Mouse (Mus musculus) 3134 (cell line): ENCODE measurements at regions not wholly inside any gene's neighbourhood (a gene's known extent, or its start where the extent isn't known, plus 50 kb on each side); places are given as distances from the start of the nearest gene placed in this dataset.
A peak's percentile ranks its signal among the peaks of the same experiment; 100 is the strongest.

Source experiments
- DNase-seq: peaks from one replicate; pipeline ENCODE4 v3.0.0-alpha.2; 2011; ENCODE audit warnings: low spot score; ENCODE audit not compliant: insufficient read length; ENCODE audit errors: extremely low read depth

DNA sequence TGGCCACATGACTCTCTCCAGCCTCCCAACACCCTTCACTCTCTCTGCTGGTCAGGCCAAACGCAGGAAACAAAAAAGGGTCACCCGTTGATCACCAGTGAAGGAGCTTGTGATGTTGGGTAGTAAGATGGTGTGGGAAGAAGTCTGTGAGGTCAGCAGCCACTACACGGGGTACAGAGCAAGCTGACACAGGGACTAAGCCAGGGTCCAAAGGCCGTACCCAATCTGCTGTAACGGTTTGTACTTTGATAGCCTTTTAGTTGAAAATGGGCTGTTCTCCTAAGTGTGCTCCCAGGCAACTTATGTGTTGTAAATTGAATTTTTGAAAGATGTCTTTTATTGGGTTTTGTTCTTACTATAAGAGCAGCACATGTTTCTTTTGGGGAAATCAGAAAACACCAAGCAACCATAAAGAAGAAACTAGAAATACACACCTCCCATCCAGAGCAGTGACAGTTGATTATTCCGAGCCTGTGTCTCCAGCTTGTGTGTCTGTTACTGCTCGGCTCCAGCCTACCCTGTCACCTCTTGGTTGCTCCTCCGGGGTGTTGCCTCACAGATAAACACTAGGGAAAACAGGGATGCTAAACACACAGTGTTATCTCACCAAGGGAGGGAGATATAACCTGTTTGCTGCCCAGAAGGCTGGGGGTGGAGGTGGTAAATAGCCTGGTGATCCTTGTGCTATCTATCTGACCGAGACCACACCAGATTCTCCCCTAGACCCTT lies 158.4 kb upstream of the Usp24 start:
- DNase-seq: no peak

DNA sequence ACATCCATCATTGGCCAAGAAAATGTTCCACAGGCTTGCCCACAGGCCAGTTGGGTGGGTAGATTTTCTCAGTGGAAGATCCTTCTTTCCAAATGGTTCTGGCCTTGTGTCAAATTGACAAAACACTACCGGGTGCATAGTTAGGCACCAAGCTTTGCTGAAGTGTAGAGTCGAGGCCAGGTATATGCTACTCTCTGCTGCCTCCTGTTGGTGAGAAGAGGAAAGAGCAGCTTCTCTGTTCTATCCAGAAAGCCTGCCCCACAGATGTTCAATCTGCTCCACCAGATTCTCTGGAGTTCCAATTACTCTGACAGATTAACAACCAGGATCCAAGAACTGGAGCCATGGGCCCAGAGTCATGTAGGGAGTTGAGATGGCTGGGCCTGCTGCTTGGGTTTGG lies 154.4 kb upstream of the Usp24 start:
- no peak for DNase-seq

DNA sequence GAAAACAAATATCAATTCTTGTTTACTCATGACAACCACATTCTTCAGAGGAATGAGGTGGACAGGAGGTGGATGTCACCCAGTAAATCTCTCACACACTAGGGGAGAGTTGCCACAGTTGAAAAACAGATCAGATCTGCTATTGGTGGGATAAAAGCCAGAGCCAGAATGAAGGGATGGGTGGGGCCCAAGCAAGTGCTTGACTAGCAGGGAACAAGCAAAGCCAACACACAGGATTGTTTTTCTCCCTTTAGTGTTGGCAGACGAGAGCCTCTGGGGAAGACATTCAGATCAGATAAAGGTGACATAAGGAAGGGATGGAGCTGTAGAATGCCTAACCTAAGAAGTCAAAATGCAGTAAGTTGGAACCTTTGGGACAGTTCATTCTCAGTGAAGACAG lies 153.5 kb upstream of the Usp24 start:
- no peak for DNase-seq

DNA sequence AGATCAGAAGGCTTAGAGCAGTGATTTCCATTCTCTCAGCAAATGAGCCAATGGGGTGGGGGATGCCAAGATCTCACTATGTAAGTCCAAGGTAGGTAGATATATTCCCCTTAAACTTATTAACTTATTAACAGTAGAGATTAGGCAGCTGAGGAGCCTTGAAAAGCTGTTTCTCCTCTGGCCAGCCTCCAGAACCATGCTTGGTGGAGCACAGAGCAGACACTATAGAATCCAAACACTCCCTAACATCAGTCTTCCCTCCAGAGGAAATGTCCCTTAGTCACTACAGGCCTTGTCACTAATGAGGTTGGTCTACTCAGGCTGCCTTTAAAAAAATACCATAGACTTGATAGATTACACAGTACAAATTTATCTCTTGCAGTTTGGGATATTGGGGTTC lies 152.8 kb upstream of the Usp24 start:
- no peak for DNase-seq

DNA sequence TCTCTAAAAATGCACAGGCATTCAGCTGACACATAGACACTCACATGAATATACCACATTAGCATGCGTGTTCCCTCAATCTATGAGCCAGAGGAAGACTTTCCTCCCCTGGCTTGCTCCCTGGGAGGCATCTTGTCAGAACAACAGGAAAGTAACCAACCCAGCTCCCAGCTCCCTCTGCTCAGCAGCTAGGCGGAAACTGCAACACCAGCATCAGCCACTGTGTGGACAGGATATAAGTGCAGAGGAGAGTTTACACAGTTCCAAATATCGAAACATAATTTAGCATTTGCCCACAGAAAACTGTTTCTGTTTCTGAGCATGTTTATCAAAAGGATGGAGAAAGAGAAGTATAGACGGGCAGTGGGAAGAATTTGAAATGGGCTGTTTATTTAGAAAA lies 148.3 kb upstream of the Usp24 start:
- no peak for DNase-seq

DNA sequence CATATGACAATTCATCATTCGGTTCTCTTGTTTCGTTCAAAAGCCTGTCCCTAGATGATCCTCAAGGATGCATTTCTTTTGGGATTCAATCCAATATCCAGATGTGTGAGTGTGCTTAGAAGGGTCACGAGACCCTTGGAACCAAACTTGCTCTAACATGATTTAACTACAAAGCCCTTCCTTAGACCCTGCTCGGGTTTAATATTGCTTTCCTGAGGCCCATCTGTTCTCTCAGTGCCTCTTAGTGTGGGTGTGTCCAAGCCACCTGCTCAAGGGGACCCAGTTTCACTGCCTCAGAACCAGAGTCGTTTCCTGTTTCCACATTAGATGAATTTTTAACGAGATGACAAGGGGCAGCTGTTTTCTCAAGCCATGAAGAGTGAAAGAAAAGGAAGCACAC lies 147.3 kb upstream of the Usp24 start:
- no peak for DNase-seq

DNA sequence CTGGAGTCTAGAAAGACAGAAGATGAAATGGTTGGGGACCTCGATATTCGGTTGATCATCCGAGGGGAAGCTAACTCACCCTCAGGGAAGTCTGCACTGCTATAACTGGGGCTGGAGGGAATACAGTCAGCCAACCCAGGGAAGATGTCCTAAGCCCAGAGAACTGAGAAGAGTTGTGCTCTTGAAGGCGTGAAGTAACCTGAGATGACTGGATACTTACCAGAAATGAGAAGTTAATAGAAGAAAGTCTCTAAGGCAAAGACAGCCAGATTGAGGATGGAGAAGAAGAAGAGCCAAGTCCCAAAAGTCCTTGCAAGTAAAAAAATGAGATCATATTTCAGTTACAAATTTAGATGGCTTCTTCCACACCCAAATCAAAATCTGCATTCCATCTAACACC lies 146.5 kb upstream of the Usp24 start:
- no peak for DNase-seq

DNA sequence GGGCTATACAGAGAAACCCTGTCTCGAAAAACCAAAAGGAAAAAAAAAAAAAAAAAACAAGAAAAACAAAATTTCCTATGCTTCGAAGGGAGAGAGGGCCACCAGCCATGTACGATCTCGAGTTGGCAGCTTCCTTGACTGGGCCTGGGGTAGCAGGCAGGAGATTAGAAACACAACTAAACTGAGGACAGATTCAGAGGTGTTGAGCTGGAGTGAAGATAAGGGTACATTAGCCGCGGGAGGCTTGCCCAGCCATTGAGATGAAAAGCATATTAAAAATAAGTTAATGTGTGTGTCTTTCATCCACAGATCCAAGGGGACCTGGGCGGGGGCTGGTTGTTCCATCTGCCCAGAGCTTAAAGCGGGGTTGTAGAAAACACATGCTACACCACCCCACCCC lies 145.3 kb upstream of the Usp24 start:
- no peak for DNase-seq

DNA sequence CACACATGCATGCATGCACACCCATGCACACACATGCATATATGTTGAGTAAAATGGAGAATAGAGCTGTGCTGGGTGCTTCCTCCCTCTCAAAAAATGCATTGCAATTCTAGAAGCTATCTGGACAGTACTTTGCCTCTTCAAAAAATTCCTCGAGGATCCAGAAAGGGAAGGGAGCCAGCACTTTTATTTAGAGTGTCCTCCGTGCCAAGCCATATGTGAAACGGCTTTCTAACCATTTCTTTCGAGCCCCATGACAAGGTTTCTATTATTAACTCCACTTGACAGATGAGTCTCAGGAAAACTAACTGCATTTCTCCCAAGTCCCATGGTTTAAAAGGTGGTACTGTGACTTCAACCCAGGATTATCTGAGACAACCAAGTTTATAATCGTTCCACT lies 140.7 kb upstream of the Usp24 start:
- DNase-seq: no peak

DNA sequence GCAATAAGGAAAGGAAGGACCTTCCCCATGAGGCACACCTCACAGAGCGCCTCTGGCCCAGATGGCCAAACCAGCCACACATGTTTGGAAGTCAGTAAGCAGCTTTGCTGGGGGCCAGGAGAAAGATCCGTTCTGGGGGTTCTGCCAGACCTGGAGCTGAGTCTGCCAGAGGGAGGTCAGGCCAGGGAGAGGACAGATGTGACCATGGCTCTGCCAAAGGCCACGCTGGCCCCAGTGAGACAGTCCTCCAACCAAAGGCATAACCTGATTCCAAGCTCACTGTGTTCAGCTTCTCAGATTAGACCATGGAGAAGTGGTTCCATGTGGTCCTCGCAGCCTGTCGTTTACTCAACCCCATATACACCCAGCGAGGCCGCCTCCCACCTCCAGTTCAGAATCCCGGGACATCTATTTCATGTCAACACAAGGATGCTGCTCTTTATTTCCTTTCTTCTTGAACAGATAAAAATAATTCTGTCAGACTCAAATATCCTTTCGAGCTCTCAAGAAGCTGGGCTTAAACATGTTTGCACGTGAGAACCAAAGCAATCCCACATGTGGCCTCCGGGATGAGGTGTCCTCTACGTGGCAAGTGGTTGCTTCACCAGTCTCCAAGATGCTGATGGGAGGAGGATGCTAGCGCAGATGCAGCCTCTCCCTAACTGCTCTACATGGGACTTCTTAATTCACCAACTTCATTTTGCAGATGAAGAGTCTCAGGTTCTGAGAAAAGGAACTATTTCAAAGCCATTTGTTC lies 130.1 kb upstream of the Usp24 start:
- DNase-seq: no peak

DNA sequence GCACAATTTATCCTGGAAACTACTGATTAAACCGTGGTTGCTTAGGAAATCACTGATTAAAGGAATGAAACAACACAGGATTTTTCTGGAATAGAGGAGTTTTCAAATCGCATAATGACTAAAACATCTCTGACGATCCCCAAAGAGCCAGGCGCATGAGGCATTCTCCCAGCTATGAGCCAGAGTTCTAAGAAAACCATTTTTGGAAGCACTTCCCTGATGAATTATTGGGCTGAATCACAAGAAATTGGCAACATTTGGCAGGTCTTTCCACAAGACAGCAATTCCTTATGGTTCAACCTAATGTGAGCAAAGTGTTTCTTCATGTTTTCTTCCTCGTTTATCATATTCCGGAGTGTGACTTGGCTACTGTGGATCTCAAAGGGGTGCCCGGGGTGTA lies 129.3 kb upstream of the Usp24 start:
- DNase-seq: no peak

DNA sequence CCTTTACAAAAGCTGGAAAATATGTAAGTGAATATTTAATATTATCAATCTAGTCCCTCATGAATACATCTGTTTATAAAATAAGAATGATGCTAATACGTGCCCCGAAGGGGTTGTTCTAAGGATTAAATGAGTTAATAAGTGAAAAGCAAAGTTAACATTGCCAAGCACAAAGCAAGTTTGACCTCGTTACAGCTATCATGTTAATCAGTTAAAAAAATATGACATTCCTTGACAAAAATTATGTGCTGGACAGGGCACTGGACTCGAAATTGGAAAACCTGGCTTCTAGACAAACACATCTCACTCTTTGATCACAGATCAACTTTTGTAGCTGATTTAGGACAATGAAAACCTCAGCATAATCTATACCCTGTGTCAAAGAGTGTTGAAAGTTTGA lies 125.8 kb upstream of the Usp24 start:
- DNase-seq: no peak

DNA sequence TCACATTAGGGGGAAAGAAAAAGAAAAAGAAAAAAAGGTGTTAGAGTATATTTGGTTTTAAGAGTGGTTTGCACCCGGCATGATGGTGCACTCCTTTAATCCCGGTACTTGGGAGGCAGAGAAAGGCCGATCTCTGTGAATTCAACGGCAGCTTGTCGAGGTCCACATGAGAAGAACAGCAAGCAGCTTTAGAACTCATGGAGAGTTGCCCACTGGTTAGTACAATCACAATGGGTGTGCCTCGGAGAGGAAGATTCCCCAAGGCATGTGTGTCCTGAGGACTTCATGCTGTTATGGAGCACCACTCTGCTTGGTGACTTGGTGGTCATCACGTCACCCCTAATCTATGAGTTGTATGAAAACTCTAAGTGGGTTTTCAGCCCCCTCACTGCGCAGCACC lies 124.7 kb upstream of the Usp24 start:
- DNase-seq: no peak

DNA sequence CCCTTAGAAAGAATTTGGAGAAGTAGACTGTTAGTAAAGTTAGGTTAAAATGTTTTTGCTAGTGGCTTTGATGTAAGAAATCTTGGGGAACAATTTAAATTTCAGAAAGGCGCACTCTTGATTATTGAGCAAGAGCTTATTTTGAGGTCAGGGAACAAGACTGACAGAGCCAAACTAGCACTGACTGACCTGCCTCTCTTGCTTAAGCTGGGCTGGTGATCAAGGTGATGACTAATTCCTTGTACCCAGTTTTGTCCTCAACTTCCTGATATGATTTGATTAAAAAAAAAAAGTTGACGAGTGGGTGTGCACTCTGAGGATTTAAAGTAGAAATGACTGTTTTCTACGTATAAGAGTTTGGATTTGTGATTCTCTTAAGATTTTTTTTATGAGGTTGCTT lies 124.2 kb upstream of the Usp24 start:
- peak; percentile 22 for DNase-seq

DNA sequence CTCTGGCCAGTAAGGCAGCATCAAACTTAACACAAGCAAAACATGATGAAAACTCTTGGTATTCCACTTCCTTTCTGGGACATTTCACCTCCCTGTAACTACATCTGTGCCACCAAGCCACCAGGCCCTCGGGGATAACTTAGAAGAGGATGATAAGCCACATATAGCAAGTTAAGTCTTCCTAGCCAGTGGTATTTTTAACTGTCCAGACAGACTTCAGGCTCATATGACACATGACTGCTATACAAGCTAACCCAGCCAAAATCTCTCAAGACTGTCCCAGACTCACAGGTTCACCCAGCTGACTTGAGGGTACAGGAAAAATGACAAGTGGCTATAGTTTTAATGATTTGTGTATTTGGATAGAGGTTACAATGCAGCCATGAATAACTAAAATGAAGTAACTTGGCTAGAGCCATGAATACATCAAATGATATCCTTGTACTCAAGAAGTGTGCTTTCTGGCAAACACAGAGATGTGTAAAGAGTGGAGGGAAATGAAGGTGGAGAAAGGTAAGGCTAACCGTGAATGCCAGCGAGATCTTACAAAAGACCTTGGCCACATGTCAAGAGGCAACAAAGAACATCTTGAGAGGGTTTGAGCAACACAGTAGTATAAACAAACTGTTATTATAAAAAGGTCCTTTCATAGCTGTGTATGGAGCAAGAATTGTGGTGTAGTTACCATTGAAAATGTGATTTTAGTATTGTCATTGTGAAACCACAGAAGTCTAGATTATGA lies 122.6 kb upstream of the Usp24 start:
- peak; percentile 27 for DNase-seq

DNA sequence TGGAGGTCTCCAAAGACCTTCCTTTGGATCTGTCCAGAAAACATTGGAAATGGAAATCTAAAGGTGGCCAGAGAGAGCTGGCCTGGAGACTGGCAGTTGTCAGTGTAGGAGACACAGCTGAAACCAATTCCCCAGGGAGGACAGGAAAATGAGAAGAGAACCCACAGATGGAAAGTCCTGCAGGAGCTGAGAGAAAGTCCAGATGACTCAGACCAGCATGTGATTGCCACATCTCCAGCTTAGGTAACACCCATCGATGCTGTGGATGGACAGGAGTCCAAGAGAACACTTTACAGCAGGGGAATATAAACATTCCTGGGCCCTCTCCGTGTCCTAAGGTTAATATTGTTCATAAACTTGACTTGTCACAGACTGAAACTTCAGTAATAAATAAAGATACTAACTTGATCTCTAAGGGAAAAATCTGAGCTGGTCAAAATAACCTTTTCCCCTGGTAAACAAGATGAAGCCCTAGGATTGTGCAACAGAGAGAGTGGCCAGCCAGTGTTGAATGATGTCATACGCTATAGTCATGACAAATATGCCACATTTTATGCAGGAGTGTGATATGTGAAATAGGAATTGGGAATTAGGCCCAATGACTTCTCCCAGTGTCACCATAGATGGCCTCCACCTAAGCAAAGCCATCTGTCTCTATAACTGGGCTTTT lies 120.4 kb upstream of the Usp24 start:
- peak; percentile 60 for DNase-seq

DNA sequence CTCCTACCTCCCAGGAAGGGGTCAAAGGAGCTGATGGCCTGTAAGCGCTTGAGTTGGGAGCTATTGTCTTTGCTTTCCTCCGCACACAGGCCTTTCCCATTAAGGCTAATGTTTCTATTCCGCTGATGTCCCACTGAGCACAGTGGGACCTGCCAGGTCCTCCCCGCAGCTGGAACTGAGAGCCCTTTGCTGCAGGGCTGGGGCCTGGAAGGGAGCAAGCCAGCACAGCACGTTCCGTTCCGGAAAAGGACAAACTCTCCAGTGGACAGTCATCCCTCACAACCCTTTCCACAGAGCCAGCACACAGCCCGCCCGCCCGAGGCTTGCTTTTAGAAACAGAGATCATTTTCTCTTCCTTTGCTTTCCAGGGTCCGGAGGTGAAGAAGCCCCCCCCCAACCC lies 116.2 kb upstream of the Usp24 start:
- no peak for DNase-seq

DNA sequence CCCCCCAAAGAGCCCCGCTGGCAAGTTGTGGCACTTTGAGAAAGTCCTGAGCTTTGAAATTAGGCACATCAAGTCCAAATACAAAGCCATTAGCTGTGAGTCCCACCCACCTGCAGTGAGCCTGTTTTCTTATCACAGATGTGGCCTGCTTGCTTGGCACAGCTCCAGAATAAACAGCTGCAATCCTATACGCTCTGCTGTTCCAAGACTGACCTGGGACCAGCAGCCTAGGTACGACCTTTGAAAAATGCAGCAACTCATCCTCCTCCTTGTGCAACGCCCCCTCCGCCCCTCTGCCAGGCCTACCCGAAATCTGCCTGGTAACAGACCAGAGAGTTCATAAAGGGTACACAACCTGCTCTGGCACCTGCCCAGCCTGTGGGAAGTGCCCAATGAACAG lies 115.8 kb upstream of the Usp24 start:
- DNase-seq: no peak

DNA sequence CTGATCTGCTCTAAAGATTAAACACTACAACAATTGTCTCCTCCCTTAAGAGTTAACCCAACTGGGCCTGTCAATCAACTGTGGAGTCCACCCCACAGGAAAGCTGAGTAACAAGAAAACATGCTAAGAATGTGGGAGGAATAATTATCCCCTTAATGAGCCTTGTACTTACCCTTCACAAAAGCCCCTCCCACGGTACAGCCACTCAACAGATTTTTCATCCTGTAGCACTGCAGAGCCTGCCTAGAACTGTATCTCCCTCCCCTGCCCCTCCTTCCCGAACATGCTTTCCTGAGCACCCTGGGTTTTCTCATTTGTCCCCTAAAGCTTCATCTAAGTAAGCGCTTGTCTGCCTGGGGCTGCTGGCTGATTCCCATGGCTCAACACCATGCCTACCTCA lies 113.5 kb upstream of the Usp24 start:
- no peak for DNase-seq

DNA sequence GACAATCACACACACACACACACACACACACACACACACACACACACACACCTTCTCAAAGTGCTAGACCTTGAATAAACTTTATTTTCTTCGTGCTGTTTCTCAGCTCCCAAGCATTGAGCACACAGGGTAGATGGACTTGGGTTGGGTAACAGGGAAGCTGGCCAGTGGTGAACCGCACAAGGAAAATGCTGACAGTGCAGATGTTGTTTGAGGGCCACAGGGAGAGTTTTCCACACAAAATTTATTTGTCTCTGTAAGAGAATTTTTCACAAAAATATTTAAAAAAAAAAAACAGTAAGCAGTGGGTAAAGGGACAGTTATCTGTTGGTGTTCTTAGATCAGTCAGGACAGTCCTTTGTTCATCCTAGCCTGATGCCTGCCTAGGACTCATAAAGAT lies 110.8 kb upstream of the Usp24 start:
- DNase-seq: no peak

DNA sequence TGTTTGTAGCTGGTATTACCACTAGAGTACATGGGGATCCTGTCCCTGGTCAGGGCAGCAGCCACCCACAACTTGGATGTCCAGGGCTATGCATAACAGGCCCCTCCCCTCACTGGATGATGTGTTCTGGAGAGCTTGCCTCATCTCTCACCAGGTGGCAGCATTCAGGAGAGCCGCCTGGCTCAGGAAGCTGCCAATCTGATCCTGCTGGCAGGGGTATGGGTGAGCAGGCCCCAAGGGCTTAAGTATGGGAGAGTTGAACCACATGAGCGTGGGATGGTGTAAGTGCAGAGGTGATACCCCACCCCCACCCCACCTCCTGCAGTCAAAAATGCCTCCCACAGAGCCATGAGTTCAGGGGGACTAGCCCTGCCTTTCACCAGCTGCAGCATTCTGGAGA lies 110.0 kb upstream of the Usp24 start:
- DNase-seq: no peak
